Mouse (Mus musculus) heart, adult 18-20 months (tissue): ENCODE measurements around the gene Rplp0. TPM values are rescaled to one million over a fixed set of nuclear protein-coding genes. Genes with fewer than 3 reads are reported as not detected.
"Not testable (repeated sequence)": the region's sequence is repeated elsewhere in the genome, so short reads cannot be mapped to it uniquely, and the experiment has no call there.

Source experiments
- DNase-seq, 2 experiments: peaks; one replicate each; pipeline ENCODE4 v3.0.0; 2021 to 2022; ENCODE audit warnings: mixed read lengths in 1 of 2
- long read RNA-seq, 2 experiments: library from polyadenylated mRNA; stranded (forward); transcript quantifications; one replicate each; pipeline ENCODE4 v2.0.0; 2021
- total RNA-seq, 2 experiments: library from RNA; stranded (reverse); gene quantifications; 2 replicates each; pipeline ENCODE4 v1.2.3; 2021

Gene Rplp0
- 100 to 1,000 TPM; 624 to 648 TPM for total RNA-seq
- long read RNA-seq, experiment 1, transcript Rplp0-201 (7 exons, 1,358 nt): major isoform, 527 of 582 reads
- long read RNA-seq, experiment 1, partial matches to known transcripts: 54 of 582 reads
- long read RNA-seq, experiment 1, other reads (novel, unspliced or antisense): 1 of 582 reads
- long read RNA-seq, experiment 2, transcript Rplp0-201 (7 exons, 1,358 nt): major isoform, 409 of 456 reads
- long read RNA-seq, experiment 2, partial matches to known transcripts: 46 of 456 reads
- long read RNA-seq, experiment 2, other reads (novel, unspliced or antisense): 1 of 456 reads

DNA sequence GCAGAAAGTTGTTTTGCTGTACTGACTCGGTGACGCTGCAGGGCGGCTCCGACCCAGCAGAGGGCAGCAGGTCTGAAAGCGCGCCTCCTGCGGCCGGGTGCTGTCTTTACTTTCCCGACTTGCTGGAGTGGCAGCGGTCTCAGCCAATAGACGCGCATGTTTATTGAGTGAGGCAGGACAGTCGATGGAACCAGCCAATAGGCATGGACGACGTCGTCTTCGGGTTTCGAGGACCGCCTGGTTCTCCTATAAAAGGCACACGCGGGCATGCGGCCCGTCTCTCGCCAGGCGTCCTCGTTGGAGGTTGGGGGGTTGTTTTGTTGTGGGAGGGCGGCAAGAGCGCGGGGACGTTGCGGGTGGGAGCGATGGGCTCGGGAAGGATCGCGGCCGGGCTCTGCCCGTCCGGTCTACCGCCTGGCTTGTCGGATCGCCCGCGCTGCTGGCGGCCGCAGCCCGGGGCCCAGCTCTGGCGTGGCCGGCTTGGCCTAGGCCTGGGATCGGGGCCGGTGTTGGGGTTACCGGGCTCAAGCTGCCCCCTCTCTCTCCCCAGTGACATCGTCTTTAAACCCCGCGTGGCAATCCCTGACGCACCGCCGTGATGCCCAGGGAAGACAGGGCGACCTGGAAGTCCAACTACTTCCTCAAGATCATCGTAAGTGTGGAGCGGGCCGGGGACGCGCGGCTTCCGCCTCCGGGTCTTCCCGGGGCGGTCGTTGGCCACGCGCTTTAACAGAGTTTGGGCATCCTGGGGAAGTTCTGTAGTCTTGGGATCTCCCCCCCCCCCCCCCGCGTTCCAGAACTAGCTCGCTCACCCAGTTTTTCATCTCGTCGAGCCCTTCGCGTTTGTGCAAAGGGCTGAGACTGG, at the start of gene Rplp0:
Gene Rplp0, plus strand, starts transcription at position 231 of the 865 bp plus-strand sequence.
- DNase-seq: peak; percentile 100

DNA sequence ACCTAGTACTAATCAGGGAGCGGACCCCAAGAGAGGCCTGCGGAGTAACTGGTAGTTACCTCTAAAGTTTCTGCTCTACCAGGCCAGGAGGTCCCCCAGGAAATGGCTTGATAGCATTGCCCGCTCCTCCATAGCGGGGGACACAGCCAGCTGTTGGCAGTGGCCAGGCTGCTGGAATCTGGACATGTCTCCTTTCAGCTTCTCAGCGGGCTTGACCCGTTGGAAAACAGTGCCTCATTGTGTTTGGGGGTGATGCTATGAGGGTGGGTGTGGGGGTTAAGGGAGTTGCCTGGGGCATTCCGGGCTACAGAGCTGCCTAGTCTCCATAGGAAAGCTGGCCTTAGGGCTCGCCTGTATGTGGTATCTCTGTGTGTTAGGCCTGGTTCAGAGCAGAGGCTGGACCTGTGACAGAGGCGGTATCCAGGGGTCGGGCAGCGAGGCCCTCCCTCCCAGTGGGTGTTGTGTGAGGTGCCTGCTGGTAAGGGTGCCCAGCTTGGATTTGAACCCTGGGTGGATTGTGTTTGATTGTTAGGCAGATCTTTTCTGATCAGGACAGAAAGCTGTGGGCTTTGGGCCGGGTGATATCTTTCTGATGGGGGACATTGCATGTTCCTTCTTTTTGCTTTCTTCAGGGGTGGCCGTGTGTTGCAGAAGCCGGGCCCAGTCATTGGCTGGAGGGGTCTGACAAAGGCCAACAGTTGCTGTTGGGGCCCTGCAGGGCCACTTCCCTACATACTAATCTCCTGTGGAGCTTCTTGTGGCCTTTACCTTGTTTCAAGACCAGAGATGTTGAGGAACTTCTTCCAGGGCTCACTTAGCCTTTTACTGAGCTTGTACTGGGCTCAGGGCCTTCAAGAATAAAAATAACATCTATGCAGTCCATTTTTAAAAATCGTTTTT, 49.2 kb upstream of the Rplp0 start:
- no peak for DNase-seq

DNA sequence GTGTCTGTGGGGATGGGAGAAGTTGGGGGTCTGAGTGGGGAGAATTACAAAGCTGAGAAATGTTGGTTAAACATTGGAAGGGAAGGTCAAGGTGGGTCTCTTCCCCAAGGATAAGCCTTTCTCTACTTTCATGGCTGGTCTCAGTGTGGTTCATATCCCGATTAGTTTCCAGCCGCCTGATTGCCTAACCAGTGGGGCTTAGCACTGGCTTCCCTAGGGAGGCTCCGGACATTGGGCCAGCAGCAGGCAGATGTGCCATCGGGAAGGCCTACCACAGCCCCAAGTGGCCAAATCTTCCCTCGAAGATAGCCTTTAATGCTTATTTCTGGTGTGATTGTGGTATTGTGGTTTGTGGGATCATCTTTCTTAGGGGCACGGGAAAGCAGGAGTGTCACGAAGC, 46.9 kb upstream of the Rplp0 start:
- no peak for DNase-seq

DNA sequence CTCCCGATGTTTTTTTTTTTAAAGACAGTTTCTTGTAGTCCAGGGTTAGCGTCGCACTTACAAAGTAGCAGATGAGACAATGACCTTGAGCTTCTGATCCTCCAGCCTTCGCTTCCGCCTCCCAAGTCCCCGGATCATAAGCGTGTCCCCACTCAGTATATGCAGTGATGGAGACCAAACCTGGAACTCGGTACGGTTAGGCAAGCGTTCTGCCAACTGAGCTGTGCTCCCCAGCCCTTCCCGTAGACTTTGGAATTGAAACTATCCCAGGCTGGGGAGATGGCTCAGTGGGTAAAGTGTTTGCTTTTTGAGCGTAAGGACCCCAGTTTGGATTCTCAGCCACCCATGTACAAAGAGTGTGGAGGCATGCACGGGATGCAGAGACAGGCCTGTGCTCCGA, 46.0 kb upstream of the Rplp0 start:
- DNase-seq: no peak

DNA sequence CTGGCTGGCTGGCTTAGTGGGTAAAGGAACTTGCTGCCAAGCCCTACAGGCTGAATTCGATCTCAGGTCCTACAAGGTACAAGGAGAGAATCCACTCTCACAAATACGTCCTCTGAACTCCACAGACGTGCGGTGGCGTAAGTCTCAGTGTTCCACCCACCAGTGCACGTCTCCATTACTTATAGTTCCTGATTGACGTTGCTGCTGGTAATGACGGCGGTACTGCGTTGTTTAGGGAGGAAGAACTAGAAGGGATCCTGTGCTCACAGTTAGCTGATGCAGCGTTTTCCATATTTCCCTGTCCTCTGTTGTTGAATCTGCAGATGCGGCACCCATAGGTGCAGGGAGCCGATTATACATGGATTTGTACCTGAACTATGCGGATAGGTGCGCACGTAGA, 45.5 kb upstream of the Rplp0 start:
- peak in 1 of 2 experiments; percentile 67 for DNase-seq

DNA sequence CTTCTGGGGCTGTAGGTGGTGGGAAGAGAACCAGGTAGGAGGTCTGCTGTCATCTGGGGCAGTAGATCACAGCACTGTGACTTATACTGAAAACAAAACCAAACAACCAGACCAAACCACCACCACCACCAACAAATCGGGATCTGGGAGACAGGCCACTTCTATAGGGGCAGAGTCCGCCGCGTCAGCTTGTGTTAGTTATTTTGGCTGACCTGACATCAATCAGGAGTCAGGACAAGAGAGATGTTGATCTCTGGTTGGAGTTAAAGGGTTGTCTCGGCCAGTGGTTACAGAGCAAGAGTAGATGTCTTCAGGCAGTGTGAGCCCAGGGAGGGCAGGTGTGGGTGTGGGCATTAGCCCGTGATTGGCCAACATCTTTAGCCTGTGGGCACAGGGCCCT, 44.9 kb upstream of the Rplp0 start:
- DNase-seq: peak in 1 of 2 experiments; percentile 20

DNA sequence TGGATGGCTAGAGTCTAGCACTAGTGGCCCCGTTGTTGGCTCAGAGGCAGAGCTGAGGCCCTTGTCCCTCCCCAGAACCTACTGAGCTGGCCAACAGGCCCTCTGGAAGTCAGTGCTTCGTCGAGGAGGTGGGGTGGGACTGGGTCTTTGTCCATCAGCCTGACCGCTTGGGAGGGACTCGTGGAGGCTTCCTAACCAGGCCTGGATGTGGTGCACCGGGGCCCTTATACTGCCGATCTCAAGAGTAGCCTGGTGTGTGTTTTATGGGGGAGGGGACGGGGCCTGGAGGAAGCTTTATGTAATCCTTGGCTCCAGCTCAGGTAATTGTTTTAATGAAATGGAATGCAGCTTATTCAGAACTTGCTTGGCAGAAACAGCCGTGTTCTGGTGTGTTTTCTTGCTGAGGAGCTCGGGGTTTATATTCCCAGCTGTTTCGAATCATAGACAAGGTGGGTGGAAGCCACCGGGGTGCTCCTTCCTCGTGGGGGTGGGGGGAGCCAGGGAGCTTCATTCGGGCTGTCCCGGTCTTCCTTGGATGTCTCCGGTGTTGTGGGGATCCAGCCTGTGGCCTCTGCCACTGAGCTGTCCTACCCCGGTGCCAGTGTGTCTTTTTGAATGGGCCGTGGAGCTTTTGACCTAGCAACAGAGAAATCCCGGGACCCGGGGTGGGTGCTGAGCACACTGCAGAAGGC, 44.2 kb upstream of the Rplp0 start:
- peak; percentile 84 to 92 for DNase-seq

DNA sequence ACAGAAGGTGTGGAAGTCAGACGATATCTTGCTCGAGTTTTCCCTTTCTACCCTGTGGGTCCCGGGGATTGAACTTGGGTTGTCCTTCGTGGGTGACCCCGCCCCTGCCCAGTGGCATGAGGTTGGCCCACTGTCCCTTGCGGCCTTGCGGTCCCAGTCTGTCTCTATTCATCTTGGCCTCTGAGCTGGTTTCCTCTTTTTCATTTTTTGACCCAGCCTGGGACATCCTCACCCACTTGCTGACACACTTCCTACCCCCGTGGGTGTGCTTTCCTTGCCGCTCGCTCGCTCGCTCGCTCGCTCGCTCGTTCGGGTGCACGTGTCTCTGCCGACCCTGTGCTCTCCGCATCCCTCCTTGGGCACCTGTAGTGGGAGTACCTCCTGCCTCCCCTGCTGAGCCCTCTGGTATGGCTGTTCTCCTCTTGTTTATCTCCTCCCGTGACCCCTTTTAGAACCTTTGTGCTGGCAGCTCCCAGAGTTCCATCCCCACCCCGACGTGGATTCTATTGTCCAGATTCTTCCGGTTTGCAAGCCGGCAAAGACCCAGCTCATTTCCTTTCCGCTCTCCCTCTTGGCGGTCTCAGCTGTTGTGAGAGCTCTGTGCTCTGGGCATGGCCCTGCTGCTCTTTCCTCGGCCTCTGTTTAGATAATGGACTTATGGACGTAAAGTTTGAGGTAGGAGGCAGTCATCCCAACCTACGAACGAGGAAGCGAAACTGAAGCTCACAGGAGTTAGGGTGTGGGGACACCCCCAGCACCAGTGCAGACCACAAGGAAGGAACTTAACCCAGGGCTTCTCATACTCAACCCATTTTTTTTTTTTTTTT, 43.0 kb upstream of the Rplp0 start:
- peak; percentile 70 to 89 for DNase-seq

DNA sequence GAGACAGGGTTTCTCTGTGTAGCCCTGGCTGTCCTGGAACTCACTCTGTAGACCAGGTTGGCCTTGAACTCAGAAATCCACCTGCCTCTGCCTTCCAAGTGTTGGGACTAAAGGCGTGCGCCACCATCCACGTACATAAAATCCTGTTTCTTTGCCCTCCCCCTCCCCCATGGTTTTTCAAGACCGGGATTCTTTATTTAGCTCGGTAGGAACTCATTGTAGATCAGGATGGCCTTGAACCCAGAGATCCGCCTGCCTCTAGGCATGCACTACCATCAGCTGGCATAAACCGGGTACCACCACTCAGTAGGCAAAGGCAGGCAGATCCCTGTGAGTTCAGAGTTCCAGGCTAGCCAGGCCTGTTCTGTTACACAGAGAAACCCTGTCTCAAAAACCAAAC, 42.4 kb upstream of the Rplp0 start:
- no peak for DNase-seq

DNA sequence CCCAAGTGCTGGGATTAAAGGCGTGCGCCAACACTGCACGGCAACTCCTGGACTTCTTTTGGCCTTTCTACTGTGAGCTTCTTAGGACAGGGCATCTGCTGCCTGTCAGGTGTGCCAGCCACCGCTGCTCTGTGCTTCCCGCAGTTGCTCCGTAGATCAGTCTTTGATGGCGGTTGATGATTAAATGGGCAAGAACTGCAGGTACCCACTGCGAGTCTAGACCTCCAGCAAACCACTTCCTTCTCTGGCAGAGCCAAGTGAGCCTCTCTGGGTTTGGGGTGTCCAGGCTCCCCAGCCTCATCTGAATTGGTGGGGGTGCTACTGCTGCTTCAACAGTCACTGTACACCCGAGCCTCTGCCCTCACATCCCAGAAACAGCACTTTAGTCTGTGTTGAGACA, 41.8 kb upstream of the Rplp0 start:
- DNase-seq: peak in 1 of 2 experiments; percentile 43

DNA sequence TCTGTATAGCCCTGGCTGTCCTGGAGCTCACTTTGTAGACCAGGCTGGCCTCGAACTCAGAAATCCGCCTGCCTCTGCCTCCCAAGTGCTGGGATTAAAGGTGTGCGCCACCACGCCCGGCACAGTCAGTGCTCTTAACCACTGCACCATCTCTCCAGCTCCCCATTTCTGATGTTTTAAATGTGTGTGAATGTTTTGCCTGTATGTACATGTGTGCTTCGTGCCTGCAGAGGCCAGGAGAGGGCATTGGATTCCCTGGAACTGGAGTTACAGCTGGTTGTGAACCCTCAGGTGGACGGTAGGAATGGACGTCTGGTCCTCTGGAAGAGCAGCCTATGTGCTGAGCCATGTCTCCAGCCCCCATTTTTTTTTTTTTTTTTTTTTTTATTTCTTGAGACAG, 41.1 kb upstream of the Rplp0 start:
- DNase-seq: not testable (repeated sequence)

DNA sequence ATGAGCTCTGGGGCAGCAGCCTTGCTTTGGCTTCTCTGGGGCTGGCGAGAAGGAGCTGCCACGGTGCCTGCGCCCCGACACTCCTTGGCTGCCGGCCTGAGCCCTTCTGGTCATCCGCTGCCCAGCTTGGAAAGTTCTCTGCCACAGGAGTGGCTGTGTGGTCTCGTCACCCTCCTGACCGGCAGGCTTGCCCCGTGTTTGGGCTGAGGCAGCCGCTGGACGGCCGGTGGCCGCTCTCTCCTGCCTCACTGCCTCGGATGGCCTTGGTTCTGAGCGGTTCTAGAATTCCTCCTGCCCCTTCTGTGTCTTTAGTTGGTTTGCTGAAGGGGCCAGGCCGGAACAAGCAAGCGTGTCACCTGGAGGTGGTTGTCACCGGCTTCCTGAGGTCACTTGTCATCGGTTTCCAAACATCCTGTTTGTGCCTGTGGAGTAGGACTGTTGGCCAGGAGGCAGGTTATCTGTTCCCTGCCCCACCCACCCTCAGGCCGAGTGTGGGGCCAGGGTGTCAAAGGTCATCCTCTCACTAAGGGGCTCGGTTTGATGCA, 38.9 kb upstream of the Rplp0 start:
- peak; percentile 63 to 80 for DNase-seq

DNA sequence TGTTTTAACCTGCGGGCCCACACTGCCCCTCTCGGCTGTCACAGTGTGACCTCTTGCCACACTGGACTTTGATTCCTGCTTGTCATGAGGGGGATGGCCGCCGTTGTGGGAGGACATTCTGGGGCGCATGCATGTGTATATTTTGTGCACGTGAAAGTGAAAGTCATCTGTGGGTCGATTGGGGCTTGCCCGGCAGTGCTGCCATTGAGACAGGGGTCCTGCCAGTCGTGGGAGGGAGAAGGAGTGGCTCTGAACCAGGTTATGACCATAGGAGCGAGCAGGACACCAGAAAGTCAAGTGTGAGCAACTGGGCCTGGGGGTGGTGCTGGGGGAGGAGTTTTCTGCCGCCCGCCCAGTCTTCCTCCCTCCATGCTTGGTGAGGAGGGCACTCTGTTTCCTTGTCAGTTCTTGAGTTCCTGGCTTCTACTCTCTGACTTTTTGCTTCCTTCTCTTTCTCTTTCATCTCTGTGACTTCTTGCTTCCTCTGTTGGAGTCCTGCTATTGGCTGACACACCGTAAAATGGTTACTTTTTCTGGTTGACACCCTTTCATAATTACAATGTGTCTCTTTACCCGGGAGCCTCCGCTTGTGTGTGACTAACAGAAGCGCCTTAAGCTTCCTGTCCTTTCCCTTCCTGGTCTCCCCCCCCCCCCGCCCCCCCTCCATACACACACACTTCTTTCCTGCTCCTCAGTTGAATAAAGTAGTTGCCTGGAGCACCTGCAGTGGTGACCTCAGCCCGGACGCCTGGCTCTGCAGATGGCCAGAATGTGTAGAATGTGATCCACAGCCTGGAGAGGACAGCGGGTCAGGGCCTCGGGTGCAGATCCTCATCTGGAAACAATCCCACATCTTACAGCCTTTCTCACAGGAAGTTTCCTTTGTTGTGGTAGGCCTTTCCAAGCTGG, 37.5 kb upstream of the Rplp0 start:
- DNase-seq: peak; percentile 74 to 83

DNA sequence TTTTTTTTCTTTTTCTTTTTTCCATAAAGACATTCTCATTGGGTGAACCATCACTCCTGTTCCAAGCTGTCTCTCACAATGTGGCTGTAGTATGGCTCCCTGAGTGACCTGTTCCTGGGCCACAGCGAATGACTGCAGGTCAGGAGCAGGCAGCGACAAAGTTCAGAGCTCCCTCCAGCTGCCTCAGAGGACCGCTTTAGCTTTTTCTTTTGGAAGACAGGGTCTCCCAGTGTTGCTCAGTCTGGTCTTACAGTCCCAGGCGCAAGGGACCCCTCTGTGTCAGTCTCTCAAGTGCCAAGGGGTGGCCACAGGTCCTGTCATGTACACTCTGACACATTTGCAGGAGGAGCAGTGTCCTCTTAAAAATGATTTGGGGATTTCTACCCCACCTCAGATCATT, 36.7 kb upstream of the Rplp0 start:
- no peak for DNase-seq

DNA sequence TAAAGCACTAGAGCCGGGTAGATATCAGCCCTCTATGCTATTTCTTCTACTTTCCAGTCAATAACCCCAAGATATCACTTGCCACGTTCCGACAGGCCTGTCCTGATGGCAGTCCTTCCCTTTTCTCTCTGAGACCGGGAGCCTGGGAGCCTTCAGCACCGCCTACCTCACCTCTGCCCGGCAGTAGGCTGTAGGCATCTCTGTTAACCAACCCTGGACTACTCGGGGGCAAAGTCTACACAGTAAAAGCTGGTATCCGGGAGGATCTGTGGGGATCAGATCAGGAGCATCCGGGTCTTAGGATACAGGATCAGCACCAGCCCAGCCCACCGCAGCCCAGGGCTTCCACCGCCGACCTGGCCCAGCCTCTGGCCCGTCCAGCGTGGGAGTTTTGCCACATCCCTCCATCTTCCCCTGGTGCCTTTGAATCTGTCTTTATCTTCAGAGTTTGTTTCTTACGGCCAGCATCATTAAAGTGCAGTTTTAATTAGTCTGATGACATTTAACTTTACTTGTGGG, 36.2 kb upstream of the Rplp0 start:
- DNase-seq: no peak

DNA sequence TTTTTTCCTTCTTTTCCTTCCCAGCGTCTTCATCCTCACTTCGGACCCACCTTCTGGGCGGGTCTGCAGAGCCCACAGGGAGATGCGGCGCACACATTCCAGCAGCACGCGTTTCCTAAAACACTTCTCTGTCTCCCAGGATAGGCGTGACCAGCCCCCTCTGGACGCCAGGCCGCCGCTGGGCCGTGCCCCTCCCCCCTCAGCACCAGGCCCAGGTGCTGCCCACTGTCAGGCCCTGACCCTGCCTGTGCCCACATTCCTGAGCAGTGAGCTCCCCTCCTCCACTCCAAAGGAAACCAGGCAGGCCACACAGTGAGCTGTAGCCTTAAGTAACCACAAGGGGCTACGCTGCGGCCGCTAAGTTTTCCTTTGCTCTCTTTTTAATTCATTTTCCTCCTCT, 35.3 kb upstream of the Rplp0 start:
- DNase-seq: no peak

DNA sequence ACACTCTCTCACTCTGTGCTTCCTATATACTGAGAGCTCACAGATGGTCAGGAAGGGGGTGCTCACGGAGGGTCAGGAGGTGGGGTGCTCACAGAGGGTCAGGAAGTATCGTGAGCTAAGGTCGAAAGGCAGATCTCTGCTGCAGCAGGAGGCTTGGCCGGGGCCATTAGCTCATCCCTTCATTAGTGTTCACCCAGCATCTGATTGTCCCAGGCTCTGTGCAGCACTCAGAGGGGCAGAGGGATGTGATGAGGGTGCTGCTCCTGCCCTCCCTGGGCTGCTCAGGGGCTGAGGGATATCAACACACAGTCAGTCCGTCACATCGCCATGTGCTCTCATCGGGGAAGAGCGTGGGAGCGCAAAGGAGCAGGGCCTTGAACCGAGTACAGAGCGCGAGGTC, 34.8 kb upstream of the Rplp0 start:
- no peak for DNase-seq

DNA sequence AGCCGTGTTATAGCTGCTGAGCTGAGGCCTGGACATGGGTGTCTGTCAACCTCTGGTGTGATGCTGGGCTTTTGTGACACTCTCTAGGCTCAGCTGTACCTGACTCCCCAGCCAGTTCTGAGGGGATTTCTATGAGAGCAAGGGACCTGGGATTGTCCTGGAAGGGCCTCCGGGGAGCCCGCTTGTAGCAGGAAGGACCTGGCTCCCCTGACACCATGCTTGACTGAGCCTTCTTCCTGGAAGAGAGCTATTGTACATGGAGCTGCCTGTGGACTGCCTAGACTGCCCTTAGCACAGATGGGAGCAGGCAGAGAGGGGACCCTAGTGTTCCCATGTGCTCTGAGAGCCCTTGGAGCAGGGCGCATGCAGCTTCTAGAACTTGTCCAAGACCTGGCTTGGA, 33.9 kb upstream of the Rplp0 start:
- DNase-seq: no peak

DNA sequence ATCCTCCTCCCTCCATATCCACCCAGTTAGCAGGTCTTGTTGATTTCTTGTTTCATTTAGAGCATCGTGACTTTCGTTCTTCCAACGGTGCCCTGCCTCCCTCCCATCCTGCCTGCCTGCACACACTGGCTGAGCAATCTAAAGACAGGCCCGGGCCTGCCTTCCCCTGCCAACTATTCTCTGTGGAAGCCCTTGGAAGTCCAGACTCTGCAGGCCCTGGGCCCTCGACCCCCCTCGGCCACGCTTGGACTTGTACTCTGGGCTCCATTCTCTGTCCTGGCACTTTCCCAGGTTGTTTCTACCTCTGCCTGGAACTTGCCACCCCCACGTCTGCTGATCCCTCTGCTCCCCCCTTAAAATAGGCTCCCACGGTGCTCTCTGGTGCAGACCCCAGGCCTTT, 33.3 kb upstream of the Rplp0 start:
- DNase-seq: no peak
